Mouse (Mus musculus) bone marrow macrophage, adult 2 months (primary cell): Measurements from ENCODE around the gene Dysf. TPM values are rescaled to one million over a fixed set of nuclear protein-coding genes. Genes with fewer than 3 reads are reported as not detected.

Experiments
- H3K27ac ChIP-seq: 2 replicates; pipeline ENCODE4 v1.5.1; 2012; ENCODE audit warnings: low read depth, low read length; ENCODE audit not compliant: insufficient read depth
- H3K4me1 ChIP-seq: 2 replicates; pipeline ENCODE4 v1.6.1; 2012; ENCODE audit warnings: low read length; ENCODE audit not compliant: control insufficient read depth, insufficient read depth
- H3K4me3 ChIP-seq: 2 replicates; pipeline ENCODE4 v1.5.1; 2012; ENCODE audit warnings: mild to moderate bottlenecking, low read length, moderate library complexity; ENCODE audit not compliant: insufficient read depth
- CTCF ChIP-seq: IDR thresholded peaks from 2 replicates; pipeline ENCODE4 v1.5.1; 2012; ENCODE audit warnings: low read depth, mild to moderate bottlenecking, low read length, moderate library complexity
- POLR2A ChIP-seq: IDR thresholded peaks from 2 replicates; pipeline ENCODE4 v1.6.1; 2012; ENCODE audit warnings: mild to moderate bottlenecking, low read depth, low read length, borderline replicate concordance
- polyA plus RNA-seq: library from polyadenylated mRNA; stranded (reverse); fragments of >200 nt; gene quantifications from 2 replicates; pipeline ENCODE4 v1.2.4, GENCODE M21; 2012; ENCODE audit not compliant: missing spikeins, insufficient read depth, insufficient read length

Gene Dysf
- polyA plus RNA-seq, 1 experiment: 0.11 TPM

DNA sequence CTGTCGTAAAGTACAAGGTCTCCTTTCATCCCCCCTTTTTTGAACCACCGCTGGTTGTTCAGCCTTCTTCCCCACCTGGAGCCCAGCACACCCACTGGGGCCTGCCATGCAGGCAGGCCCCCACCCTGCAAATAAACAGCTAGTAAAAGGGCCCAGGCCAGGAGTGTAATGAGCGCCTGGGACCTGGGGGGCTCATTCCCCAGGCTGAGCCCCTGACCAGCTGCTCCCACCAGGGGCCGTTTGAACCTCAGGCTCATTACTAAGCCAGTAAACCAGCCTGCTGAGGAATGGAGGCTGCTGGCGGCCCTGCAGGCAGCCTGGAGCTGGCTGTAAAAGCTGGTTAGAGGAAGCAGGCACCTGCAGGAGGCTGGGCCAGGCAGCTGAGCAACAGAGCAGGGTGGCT lies 189.4 kb downstream of the Dysf start:
- TF ChIP-seq POLR2A: no peak
- no peak for TF ChIP-seq CTCF

DNA sequence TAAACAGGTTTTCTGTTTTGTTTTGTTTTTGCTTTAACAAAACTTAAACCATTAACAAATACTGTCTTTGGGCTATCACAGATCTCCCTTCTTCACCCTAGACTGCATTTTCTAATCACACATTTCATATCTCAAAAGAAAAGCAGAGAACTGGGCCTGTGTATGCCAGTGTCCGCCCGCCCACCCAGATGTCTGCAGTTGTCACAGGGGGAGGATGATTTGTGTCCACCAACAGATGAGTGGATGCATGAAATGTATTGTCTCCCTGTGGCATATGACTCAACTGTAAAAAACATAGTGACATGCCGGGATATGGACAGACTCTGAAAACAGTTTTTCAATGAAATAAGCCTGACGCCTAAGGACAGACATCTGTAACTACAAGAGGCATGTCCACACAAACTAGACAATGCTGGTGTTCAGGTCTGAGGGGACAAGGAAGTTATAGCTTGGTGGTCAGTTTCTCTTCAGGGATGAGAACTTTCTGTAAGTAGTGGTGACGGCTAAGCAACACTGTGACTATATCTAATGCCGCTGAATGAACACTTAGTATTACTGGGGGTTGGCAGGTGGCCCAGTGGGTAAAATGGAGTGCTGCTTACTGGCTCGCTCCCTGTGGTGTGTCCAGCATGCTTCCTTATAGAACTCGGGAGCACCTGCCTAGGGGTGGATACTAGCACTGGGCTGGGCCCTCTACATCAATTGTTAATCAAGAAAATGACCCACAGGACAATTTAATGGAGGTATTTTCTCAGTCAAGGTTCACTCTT lies 193.5 kb downstream of the Dysf start:
- Histone ChIP-seq H3K4me3 (no peak overlapping the region), H3K4me1 (no peaks in the 10 kb centered on the region), H3K27ac (no peak overlapping the region)
- TF ChIP-seq POLR2A: no peak
- no peak for TF ChIP-seq CTCF

More for the DNA sequence above, 189.4 kb downstream of the Dysf start:
- Histone ChIP-seq H3K4me3 (no peak overlapping the region), H3K27ac (no peak overlapping the region), H3K4me1 (no peaks in the 10 kb centered on the region)

DNA sequence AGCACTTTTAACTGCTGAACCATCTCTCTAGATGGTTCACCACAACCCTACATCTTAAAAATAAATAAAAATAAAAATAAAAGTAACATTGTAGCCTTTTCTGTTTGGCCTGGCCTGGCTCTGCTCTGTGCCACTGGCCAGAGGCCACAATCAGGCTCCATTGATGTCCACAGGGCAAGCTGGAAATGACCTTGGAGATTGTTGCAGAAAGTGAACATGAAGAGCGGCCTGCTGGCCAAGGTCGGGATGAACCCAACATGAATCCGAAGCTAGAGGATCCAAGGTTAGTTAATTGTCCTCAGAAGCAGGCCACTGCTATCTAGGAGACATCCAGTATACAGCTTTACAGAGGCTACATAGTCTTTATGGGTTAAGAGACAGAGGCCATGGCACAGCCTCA lies 197.2 kb downstream of the Dysf start:
- Histone ChIP-seq H3K4me1 (no peaks in the 10 kb centered on the region), H3K4me3 (no peak overlapping the region), H3K27ac (no peak overlapping the region)
- no peak for TF ChIP-seq CTCF
- no peak for TF ChIP-seq POLR2A

DNA sequence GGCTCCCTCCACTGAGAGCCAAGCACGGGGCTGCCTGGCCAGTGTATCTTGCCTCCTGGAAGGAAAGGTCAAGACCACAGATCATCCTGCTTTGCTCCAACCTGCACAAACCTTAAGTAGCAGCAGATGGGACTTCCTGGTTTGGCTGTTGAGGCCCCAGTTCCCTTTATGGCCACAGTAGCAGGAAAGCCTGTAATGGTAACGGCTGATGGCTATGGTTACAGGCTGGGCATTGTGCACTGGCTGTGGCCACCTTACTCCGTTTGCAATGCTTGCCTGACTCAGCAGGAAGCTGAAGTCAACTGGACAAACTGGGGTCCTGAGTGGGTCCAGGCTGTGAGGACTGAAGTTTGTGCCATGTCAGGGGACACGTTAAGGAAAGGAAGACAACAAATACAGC lies 200.2 kb downstream of the Dysf start:
- no peak overlapping the region for H3K4me3 ChIP-seq
- TF ChIP-seq CTCF: no peak
- TF ChIP-seq POLR2A: no peak
- H3K4me1 ChIP-seq: no peaks in the 10 kb centered on the region
- no peak overlapping the region for H3K27ac ChIP-seq

DNA sequence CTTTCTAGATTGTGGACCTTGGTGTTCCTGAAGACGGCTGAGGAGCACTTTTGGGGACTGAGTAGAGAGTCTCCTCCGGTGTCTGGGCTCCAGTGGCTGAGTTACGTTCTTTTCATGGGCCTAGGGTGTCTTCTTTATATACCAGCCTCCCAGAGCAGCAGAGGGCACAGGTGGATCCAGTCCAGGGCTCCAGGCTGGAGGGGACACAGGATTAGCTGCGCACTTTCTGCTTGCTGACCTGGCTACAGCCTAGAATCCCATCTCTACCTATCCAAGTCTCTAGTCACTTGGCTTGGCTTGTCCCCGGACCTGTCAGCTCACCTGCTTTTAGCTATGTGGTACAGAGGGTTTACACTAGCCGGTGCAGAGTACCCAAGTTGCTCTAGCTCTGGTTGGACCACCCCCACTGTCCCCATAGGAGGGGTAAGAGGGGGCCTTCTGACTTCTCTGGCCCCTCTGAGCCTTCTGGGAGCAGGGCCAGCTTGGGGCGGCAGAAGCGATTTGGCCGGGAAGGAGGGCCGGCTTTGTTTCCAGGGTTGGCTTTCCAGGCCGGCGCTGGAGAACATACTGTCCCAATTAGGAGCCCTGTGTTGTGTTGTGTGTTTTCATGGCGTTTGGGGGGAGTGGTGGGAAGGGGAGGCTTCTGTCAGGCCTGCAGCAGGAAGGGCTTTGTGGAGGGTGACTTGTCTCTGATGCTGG lies 201.5 kb downstream of the Dysf start:
- TF ChIP-seq POLR2A: no peak
- TF ChIP-seq CTCF: no peak
- H3K4me1 ChIP-seq: no peaks in the 10 kb centered on the region
- no peak overlapping the region for H3K4me3 ChIP-seq
- no peak overlapping the region for H3K27ac ChIP-seq

DNA sequence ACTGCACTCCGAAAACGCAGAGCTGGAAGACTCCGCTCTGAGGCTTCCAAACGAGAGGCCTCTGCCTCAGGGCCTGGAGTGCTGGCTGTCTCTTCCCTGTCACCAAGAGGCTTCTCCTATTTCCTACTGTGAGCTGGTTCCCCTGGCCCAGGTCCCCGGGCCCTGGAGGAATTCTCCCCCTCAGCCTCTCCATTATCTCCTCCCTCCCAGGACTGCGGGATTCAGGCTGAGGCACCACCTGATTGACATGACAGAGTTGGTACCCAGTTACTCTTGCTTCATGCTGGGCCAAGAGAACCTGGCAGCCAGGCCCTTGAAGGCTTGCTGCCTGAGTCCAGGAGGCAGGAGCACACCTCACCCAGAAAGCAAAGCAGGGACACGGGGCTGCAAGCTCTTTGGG lies 203.1 kb downstream of the Dysf start:
- TF ChIP-seq POLR2A: no peak
- TF ChIP-seq CTCF: no peak
- H3K27ac ChIP-seq: no peak overlapping the region
- no peak overlapping the region for H3K4me3 ChIP-seq
- no peaks in the 10 kb centered on the region for H3K4me1 ChIP-seq

DNA sequence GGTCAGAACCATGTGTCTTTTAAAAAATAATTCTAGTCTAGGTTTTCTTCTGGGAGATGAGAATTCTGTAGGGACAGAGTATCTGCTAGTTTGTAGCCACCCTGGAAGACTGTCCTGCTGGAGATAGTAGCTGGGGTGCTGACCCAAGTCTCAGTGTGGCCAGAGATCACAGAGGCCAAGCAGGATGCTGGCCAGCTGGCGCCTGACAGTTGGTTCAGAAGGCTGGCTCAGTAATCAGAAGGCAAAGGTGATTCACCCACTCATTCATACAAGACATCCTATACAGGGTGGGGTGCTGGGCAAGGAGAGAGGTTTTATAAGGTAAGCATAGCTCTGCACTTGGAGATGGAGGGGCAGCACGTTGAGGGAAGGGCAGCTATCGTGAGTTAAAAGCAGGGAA lies 204.7 kb downstream of the Dysf start:
- Histone ChIP-seq H3K4me3 (no peak overlapping the region), H3K4me1 (no peaks in the 10 kb centered on the region), H3K27ac (no peak overlapping the region)
- no peak for TF ChIP-seq CTCF
- no peak for TF ChIP-seq POLR2A

DNA sequence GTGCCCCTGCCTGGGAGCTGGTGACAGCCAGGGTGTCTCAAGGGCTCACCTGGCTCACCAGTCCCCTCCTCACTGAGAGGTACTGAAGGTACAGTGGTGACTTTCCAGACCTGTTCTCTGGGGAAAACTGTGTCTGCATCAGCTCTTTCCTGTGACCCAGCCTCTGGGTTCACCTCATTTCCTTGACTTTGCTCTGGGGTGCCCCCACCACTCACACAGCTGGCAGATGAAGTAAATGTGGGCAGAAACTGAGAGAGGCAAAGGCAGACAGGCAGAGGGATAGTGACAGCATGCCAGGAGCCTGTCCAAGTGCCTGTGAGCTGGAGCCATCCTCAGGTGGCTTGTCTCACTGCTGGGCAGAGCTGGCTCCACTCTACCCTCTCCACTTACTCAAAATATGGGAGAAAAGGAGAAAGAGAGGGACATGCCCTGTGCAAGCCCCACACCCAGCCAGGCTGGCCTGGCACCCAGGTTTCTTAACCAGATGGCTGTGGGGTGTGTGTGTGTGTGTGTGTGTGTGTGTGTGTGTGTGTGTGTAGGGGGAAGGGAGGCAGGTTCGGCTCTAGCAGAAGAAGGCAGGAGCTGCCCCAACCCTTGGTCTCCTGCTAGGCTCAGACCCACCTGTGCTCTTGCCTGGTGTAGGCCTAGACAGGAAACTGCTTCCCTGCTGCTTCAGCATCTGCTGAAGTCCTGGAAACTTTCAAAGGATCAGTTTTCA lies 209.0 kb downstream of the Dysf start:
- Histone ChIP-seq H3K4me1 (no peaks in the 10 kb centered on the region), H3K27ac (no peak overlapping the region), H3K4me3 (no peak overlapping the region)
- TF ChIP-seq CTCF (no peak), POLR2A (no peak)

DNA sequence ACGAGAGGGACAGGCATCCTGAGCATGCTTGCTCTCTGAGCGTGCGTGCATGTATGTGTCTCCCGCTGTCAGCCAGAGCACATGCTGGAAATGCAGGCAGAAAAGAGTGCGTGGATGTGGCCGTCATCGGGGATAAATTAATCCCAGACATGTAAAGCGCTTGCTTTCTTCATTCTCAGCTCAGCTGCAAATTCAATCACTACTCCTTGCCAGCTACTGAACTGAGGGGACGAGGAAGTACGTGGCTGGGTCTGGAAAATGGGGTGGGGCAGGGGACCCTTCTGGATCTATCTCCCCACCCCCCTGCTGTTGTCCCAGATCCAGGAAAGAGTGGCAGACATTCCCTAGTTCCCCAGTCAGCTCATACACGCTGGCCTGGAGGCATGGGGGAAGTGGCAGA lies 210.7 kb downstream of the Dysf start:
- Histone ChIP-seq H3K4me1 (no peaks in the 10 kb centered on the region), H3K27ac (no peak overlapping the region), H3K4me3 (no peak overlapping the region)
- TF ChIP-seq POLR2A (no peak), CTCF (no peak)

DNA sequence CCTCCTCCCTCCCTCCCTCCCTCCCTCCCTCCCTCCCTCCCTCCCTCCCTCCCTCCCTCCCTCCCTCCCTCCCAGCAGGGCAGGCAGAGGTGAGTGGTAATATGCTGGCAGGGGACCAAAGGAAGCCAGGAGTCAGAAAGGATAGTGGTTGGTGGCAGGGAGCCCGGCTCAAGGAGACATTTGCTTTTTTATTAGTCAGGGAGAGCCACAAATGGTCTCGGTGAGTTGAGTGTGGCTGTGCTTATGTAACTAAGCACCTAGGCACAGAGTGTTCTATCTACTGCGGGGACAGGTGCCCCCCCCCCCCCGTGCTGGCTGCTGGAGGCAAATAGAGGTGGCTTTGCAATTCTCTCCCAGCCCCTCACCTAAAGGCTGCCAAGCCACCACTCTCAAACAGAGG lies 216.5 kb downstream of the Dysf start:
- H3K4me3 ChIP-seq: no peak overlapping the region
- TF ChIP-seq POLR2A (no peak), CTCF (no peak)
- H3K27ac ChIP-seq: no peak overlapping the region
- H3K4me1 ChIP-seq: no peaks in the 10 kb centered on the region
